Mouse (Mus musculus) MEL (cell line): ENCODE results near the gene Slc6a3.

Source experiments
- CHD2 ChIP-seq: IDR thresholded peaks from 2 replicates; pipeline ENCODE4 v1.6.1; 2011; ENCODE audit warnings: low read length, improper control_type of control experiment
- CTCF ChIP-seq, 3 experiments: IDR thresholded peaks in 2 of 3; conservative IDR thresholded peaks in 1 of 3; 2 replicates each; pipeline ENCODE4 v1.5.1; 2011 to 2012; ENCODE audit warnings: low read length in 3 of 3, low read depth in 2 of 3, mild to moderate bottlenecking in 2 of 3, improper control_type of control experiment in 1 of 3, inconsistent platforms in 1 of 3, mixed read lengths in 1 of 3, moderate library complexity in 1 of 3; ENCODE audit not compliant: control insufficient read depth in 1 of 3, insufficient read depth in 1 of 3, poor library complexity in 1 of 3, severe bottlenecking in 1 of 3
- E2F4 ChIP-seq: IDR thresholded peaks from 2 replicates; pipeline ENCODE4 v1.6.1; 2011; ENCODE audit warnings: low read depth, low read length, improper control_type of control experiment, borderline replicate concordance
- KAT2A ChIP-seq: conservative IDR thresholded peaks from 2 replicates; pipeline ENCODE4 v1.6.1; 2012; ENCODE audit warnings: low read depth, low read length, improper control_type of control experiment, inconsistent platforms
- MXI1 ChIP-seq: IDR thresholded peaks from 2 replicates; pipeline ENCODE4 v1.6.1; 2011; ENCODE audit warnings: mild to moderate bottlenecking, low read depth, low read length, improper control_type of control experiment
- NELFE ChIP-seq: IDR thresholded peaks from 2 replicates; pipeline ENCODE4 v1.6.1; 2011; ENCODE audit warnings: low read depth, low read length, improper control_type of control experiment
- POLR2A ChIP-seq, 2 experiments: IDR thresholded peaks; 2 replicates each; pipeline ENCODE4 v1.6.1; 2011 to 2012; ENCODE audit warnings: low read length in 2 of 2, mild to moderate bottlenecking in 2 of 2, control low read depth in 1 of 2, improper control_type of control experiment in 1 of 2, low read depth in 1 of 2, moderate library complexity in 1 of 2; ENCODE audit not compliant: control insufficient read depth in 1 of 2, insufficient read depth in 1 of 2, poor library complexity in 1 of 2
- RAD21 ChIP-seq: IDR thresholded peaks from 2 replicates; pipeline ENCODE4 v1.6.1; 2011; ENCODE audit warnings: mild to moderate bottlenecking, low read depth, low read length, improper control_type of control experiment
- TAL1 ChIP-seq: IDR thresholded peaks from 2 replicates; pipeline ENCODE4 v1.6.1; 2012; ENCODE audit warnings: mild to moderate bottlenecking, inconsistent platforms, low read length, moderate library complexity, mixed read lengths
- USF1 ChIP-seq: IDR thresholded peaks from 2 replicates; pipeline ENCODE4 v1.6.1; 2014; ENCODE audit warnings: low read depth, mild to moderate bottlenecking, inconsistent platforms, low read length, improper control_type of control experiment, moderate library complexity

GRCm38 (mm10) chr13:73490564-73491170, 45.9 kb upstream of the Slc6a3 start:
- TF ChIP-seq USF1, result no peak
- no peak for TF ChIP-seq RAD21
- no peak for TF ChIP-seq NELFE
- TF ChIP-seq MXI1, result no peak
- no peak for TF ChIP-seq E2F4
- no peak for TF ChIP-seq CHD2
- no peak for TF ChIP-seq KAT2A
- no peak for TF ChIP-seq CTCF (IDR thresholded peaks at IDR 0.05 in 2 of 3, conservative IDR thresholded peaks at IDR 0.05 in 1 of 3; ENCODE audit: control insufficient read depth in 1 of 3, insufficient read depth in 1 of 3, low read depth in 2 of 3, low read length in 3 of 3, poor library complexity in 1 of 3, severe bottlenecking in 1 of 3)
- no peak for TF ChIP-seq POLR2A (IDR thresholded peaks at IDR 0.05; ENCODE audit: control insufficient read depth in 1 of 2, insufficient read depth in 1 of 2, low read depth in 1 of 2, low read length in 2 of 2, poor library complexity in 1 of 2)
- TF ChIP-seq TAL1, result no peak
